Mouse (Mus musculus): ENCODE results near the gene Slc35e3. TPM values are rescaled to one million over a fixed set of nuclear protein-coding genes. Genes with fewer than 3 reads are reported as not detected.

Gene Slc35e3
- total and polyA plus RNA-seq, 3 experiments, result 2.2 to 9.7 (median 5.0) TPM

GRCm38 (mm10) chr10:117782056-117782455 is 35.9 kb upstream of the Slc35e3 start:
- in situ Hi-C loops (cut with MboI; ENCODE audit: low pct_ligation_motif_present, low pct_unique_long_range_greater_than_20kb, low sequenced_read_pairs) (no loop called here), dilution Hi-C loops (cut with MboI; ENCODE audit: extremely low pct_ligation_motif_present, extremely low pct_unique_long_range_greater_than_20kb, low sequenced_read_pairs) (no loop called here)
- Histone ChIP-seq H3K36me3 (replicated peaks in 1 of 2; ENCODE audit: control insufficient read depth in 1 of 2, insufficient read depth in 1 of 2, low read length in 1 of 2) (peaks cover 60 to 90% of the 10 kb centered on the region in 2 experiments), H3K79me2 (replicated peaks; ENCODE audit: control insufficient read depth, extremely low read depth, insufficient read depth, poor library complexity, severe bottlenecking) (no peaks in the 10 kb centered on the region; the same call in 1 of the 2 replicates), H3K27me3 (replicated peaks) (no peaks in the 10 kb centered on the region), H3K9me3 (replicated peaks; ENCODE audit: low read length) (no peaks in the 10 kb centered on the region), H3K9ac (ENCODE audit: insufficient read depth, low read depth) (no peak overlapping the region), H3K27ac (ENCODE audit: insufficient read depth, low read depth) (no peak overlapping the region), H3K4me1 (ENCODE audit: control insufficient read depth in 1 of 2, insufficient read depth in 2 of 2) (peaks cover 5 to 18% of the 10 kb centered on the region in 2 experiments; a peak in 1 of 4 replicates), H3K4me2 (ENCODE audit: insufficient read depth, low read depth, poor library complexity, severe bottlenecking) (no peak overlapping the region), H3K4me3 (replicated peaks in 1 of 3; ENCODE audit: low read depth in 2 of 3, low read length in 2 of 3, poor library complexity in 1 of 3) (no peak overlapping the region)
- no peak for DNase-seq (ENCODE audit: extremely low read depth)
- TF ChIP-seq MXI1 (IDR thresholded peaks at IDR 0.05; ENCODE audit: low read depth, low read length) (no peak), ZC3H11A (IDR thresholded peaks at IDR 0.05; ENCODE audit: low read depth, low read length) (no peak), GABPA (IDR thresholded peaks at IDR 0.05; ENCODE audit: insufficient replicate concordance, low read depth, low read length) (no peak)

GRCm38 (mm10) chr10:117781021-117781725 is 35.0 kb upstream of the Slc35e3 start:
- H3K27ac ChIP-seq (ENCODE audit: insufficient read depth, low read depth), result no peak overlapping the region
- H3K4me2 ChIP-seq (ENCODE audit: insufficient read depth, low read depth, poor library complexity, severe bottlenecking), result no peak overlapping the region
- dilution Hi-C loops (cut with MboI; ENCODE audit: extremely low pct_ligation_motif_present, extremely low pct_unique_long_range_greater_than_20kb, low sequenced_read_pairs), result no loop called here
- H3K79me2 ChIP-seq (replicated peaks; ENCODE audit: control insufficient read depth, extremely low read depth, insufficient read depth, poor library complexity, severe bottlenecking), result no peaks in the 10 kb centered on the region
- no peak for DNase-seq (ENCODE audit: extremely low read depth)
- no peaks in the 10 kb centered on the region for H3K9me3 ChIP-seq (replicated peaks; ENCODE audit: low read length)
- no peaks in the 10 kb centered on the region for H3K27me3 ChIP-seq (replicated peaks)
- TF ChIP-seq POLR2AphosphoS2 (IDR thresholded peaks at IDR 0.05; ENCODE audit: low read depth, low read length) (no peak), GABPA (IDR thresholded peaks at IDR 0.05; ENCODE audit: insufficient replicate concordance, low read depth, low read length) (no peak), EP300 (IDR thresholded peaks at IDR 0.05; ENCODE audit: low read length) (no peak), ZKSCAN1 (IDR thresholded peaks at IDR 0.05; ENCODE audit: borderline replicate concordance, low read depth, low read length) (no peak), POLR2A (IDR thresholded peaks at IDR 0.05; ENCODE audit: low read depth, low read length) (no peak), TCF12 (IDR thresholded peaks at IDR 0.05; ENCODE audit: low read depth, low read length) (no peak), ZNF384 (IDR thresholded peaks at IDR 0.05; ENCODE audit: low read depth, low read length) (no peak), MAFK (IDR thresholded peaks at IDR 0.05; ENCODE audit: insufficient replicate concordance, low read length) (no peak)
- no peak overlapping the region for H3K9ac ChIP-seq (ENCODE audit: insufficient read depth, low read depth)
- peaks cover 58 to 91% of the 10 kb centered on the region in 2 experiments for H3K36me3 ChIP-seq (replicated peaks in 1 of 2; ENCODE audit: control insufficient read depth in 1 of 2, insufficient read depth in 1 of 2, low read length in 1 of 2)
- no peak overlapping the region for H3K4me3 ChIP-seq (replicated peaks in 1 of 3; ENCODE audit: low read depth in 2 of 3, low read length in 2 of 3, poor library complexity in 1 of 3)
- in situ Hi-C loops (cut with MboI; ENCODE audit: low pct_ligation_motif_present, low pct_unique_long_range_greater_than_20kb, low sequenced_read_pairs), result no loop called here
- peaks cover 5 to 18% of the 10 kb centered on the region in 2 experiments; a peak in 1 of 4 replicates for H3K4me1 ChIP-seq (ENCODE audit: control insufficient read depth in 1 of 2, insufficient read depth in 2 of 2)

GRCm38 (mm10) chr10:117780306-117780911 is 34.2 kb upstream of the Slc35e3 start:
- H3K36me3 ChIP-seq (replicated peaks in 1 of 2; ENCODE audit: control insufficient read depth in 1 of 2, insufficient read depth in 1 of 2, low read length in 1 of 2), result peaks cover 57 to 91% of the 10 kb centered on the region in 2 experiments

More at GRCm38 (mm10) chr10:117780306-117780911, 34.2 kb upstream of the Slc35e3 start:
- dilution Hi-C loops (cut with MboI; ENCODE audit: extremely low pct_ligation_motif_present, extremely low pct_unique_long_range_greater_than_20kb, low sequenced_read_pairs) (no loop called here), in situ Hi-C loops (cut with MboI; ENCODE audit: low pct_ligation_motif_present, low pct_unique_long_range_greater_than_20kb, low sequenced_read_pairs) (no loop called here)
- peaks cover 5 to 18% of the 10 kb centered on the region in 2 experiments; a peak in 1 of 4 replicates for H3K4me1 ChIP-seq (ENCODE audit: control insufficient read depth in 1 of 2, insufficient read depth in 2 of 2)
- H3K79me2 ChIP-seq (replicated peaks; ENCODE audit: control insufficient read depth, extremely low read depth, insufficient read depth, poor library complexity, severe bottlenecking), result no peaks in the 10 kb centered on the region
- H3K4me2 ChIP-seq (ENCODE audit: insufficient read depth, low read depth, poor library complexity, severe bottlenecking), result no peak overlapping the region
- H3K27ac ChIP-seq (ENCODE audit: insufficient read depth, low read depth), result no peak overlapping the region
- TF ChIP-seq EP300 (IDR thresholded peaks at IDR 0.05; ENCODE audit: low read length), result 0 out of 2 replicates have a peak, but pooled peaks have one; percentile 53
- no peak for TF ChIP-seq BHLHE40 (IDR thresholded peaks at IDR 0.05; ENCODE audit: low read depth, low read length)
- TF ChIP-seq TBP (conservative IDR thresholded peaks at IDR 0.05; ENCODE audit: low read depth, low read length), result no peak
- no peak for TF ChIP-seq RAD21 (IDR thresholded peaks at IDR 0.05; ENCODE audit: low read depth, low read length)
- TF ChIP-seq USF1 (IDR thresholded peaks at IDR 0.05; ENCODE audit: low read depth, low read length), result no peak
- TF ChIP-seq ZC3H11A (IDR thresholded peaks at IDR 0.05; ENCODE audit: low read depth, low read length), result no peak
- TF ChIP-seq MYC (IDR thresholded peaks at IDR 0.05; ENCODE audit: low read depth, low read length), result no peak
- no peak for TF ChIP-seq PAX5 (IDR thresholded peaks at IDR 0.05; ENCODE audit: low read length)
- peak; percentile 54 for DNase-seq (ENCODE audit: extremely low read depth)
- H3K9me3 ChIP-seq (replicated peaks; ENCODE audit: low read length), result no peaks in the 10 kb centered on the region
- no peak overlapping the region for H3K9ac ChIP-seq (ENCODE audit: insufficient read depth, low read depth)
- no peaks in the 10 kb centered on the region for H3K27me3 ChIP-seq (replicated peaks)
- no peak overlapping the region for H3K4me3 ChIP-seq (replicated peaks in 1 of 3; ENCODE audit: low read depth in 2 of 3, low read length in 2 of 3, poor library complexity in 1 of 3)

Data from CH12.LX (cell line).